Mouse (Mus musculus): ENCODE measurements around the gene Gm5105.

- TF ChIP-seq CTCF (IDR thresholded peaks at IDR 0.05; ENCODE audit: low read depth, low read length): no peak
- no peak for TF ChIP-seq POLR2A (IDR thresholded peaks at IDR 0.05; ENCODE audit: extremely low read depth, insufficient read depth, low read length)
Observed at GRCm38 (mm10) chr3:138075209-138075608, 8.0 kb upstream of the Gm5105 start.
